Mouse (Mus musculus) erythroblast, embryonic 14.5 days (primary cell): ENCODE results near the gene Aprt. TPM values are rescaled to one million over a fixed set of nuclear protein-coding genes. Genes with fewer than 3 reads are reported as not detected.

Source experiments
- H3K27me3 ChIP-seq: 2 replicates; pipeline ENCODE4 v1.6.1; 2012; ENCODE audit warnings: inconsistent platforms; ENCODE audit not compliant: control insufficient read depth
- H3K36me3 ChIP-seq: 2 replicates; pipeline ENCODE4 v1.6.1; 2012; ENCODE audit warnings: mild to moderate bottlenecking, inconsistent platforms; ENCODE audit not compliant: control insufficient read depth
- H3K4me1 ChIP-seq: 2 replicates; pipeline ENCODE4 v1.6.1; 2012; ENCODE audit warnings: inconsistent platforms; ENCODE audit not compliant: control insufficient read depth
- H3K4me3 ChIP-seq: replicated peaks from 2 replicates; pipeline ENCODE3; 2012; ENCODE audit warnings: moderate library complexity, mild to moderate bottlenecking, inconsistent platforms
- H3K9me3 ChIP-seq: 2 replicates; pipeline ENCODE4 v1.6.1; 2012; ENCODE audit warnings: low read length, inconsistent platforms, mixed read lengths; ENCODE audit not compliant: control insufficient read depth
- GATA1 ChIP-seq: IDR thresholded peaks from 2 replicates; pipeline ENCODE4 v1.6.1; 2012; ENCODE audit warnings: low read length, inconsistent platforms, mixed read lengths
- TAL1 ChIP-seq: IDR thresholded peaks from 3 replicates; pipeline ENCODE4 v1.6.1; 2012; ENCODE audit warnings: low read length, inconsistent platforms, mixed read lengths
- polyA plus RNA-seq: library from polyadenylated mRNA; stranded (reverse); fragments of >175 nt; gene quantifications from 2 replicates; pipeline ENCODE4 v1.2.3, GENCODE M21; 2012

Aprt gene
- polyA plus RNA-seq, 1 experiment: 4.8 TPM

GRCm38 (mm10) chr8:122569996-122570395 lies 6.7 kb downstream of the Aprt start:
- peaks cover 64% of the 10 kb centered on the region for H3K36me3 ChIP-seq
- peaks cover 87% of the 10 kb centered on the region for H3K4me1 ChIP-seq

GRCm38 (mm10) chr8:122569329-122569728 lies 7.4 kb downstream of the Aprt start:
- H3K27me3 ChIP-seq: no peaks in the 10 kb centered on the region; the same call in 1 of the 2 replicates
- H3K9me3 ChIP-seq: no peaks in the 10 kb centered on the region; the same call in 1 of the 2 replicates
- TF ChIP-seq TAL1: no peak
- TF ChIP-seq GATA1: no peak

More at GRCm38 (mm10) chr8:122569996-122570395, 6.7 kb downstream of the Aprt start:
- Histone ChIP-seq H3K27me3 (no peaks in the 10 kb centered on the region; the same call in 1 of the 2 replicates), H3K9me3 (no peaks in the 10 kb centered on the region; the same call in 1 of the 2 replicates), H3K4me3 (peak overlapping the region; percentile 82)
- TF ChIP-seq GATA1 (no peak), TAL1 (no peak)

GRCm38 (mm10) chr8:122568881-122569309 lies 7.8 kb downstream of the Aprt start:
- H3K36me3 ChIP-seq: peaks cover 53% of the 10 kb centered on the region
- H3K9me3 ChIP-seq: no peaks in the 10 kb centered on the region; the same call in 1 of the 2 replicates
- H3K4me1 ChIP-seq: peaks cover 81% of the 10 kb centered on the region
- TF ChIP-seq GATA1: no peak
- no peak for TF ChIP-seq TAL1
- no peaks in the 10 kb centered on the region; the same call in 1 of the 2 replicates for H3K27me3 ChIP-seq
- peak overlapping the region; percentile 82 for H3K4me3 ChIP-seq

More at GRCm38 (mm10) chr8:122569329-122569728, 7.4 kb downstream of the Aprt start:
- Histone ChIP-seq H3K4me3 (peak overlapping the region; percentile 82), H3K4me1 (peaks cover 86% of the 10 kb centered on the region), H3K36me3 (peaks cover 57% of the 10 kb centered on the region)

- no peak for TF ChIP-seq GATA1
- TF ChIP-seq TAL1: no peak
- Histone ChIP-seq H3K27me3 (no peaks in the 10 kb centered on the region; the same call in 1 of the 2 replicates), H3K36me3 (peaks cover 45% of the 10 kb centered on the region), H3K4me3 (peak overlapping the region; percentile 82), H3K9me3 (no peaks in the 10 kb centered on the region; the same call in 1 of the 2 replicates), H3K4me1 (peaks cover 73% of the 10 kb centered on the region)
Measured at GRCm38 (mm10) chr8:122568109-122568504, 8.6 kb downstream of the Aprt start.

GRCm38 (mm10) chr8:122567361-122568108 lies 9.2 kb downstream of the Aprt start, which contains the start of gene Cdt1:
Gene Cdt1 (plus strand): TSS chr8:122568015.
- H3K27me3 ChIP-seq: no peaks in the 10 kb centered on the region; the same call in 1 of the 2 replicates
- H3K4me3 ChIP-seq: peak within 1 kb of the TSS; percentile 82
- no peak for TF ChIP-seq TAL1
- peaks cover 39% of the 10 kb centered on the region for H3K36me3 ChIP-seq
- no peaks in the 10 kb centered on the region; the same call in 1 of the 2 replicates for H3K9me3 ChIP-seq
- peaks cover 68% of the 10 kb centered on the region for H3K4me1 ChIP-seq

GRCm38 (mm10) chr8:122566766-122567165 lies 9.9 kb downstream of the Aprt start:
- Histone ChIP-seq H3K36me3 (peaks cover 31% of the 10 kb centered on the region), H3K4me1 (peaks cover 60% of the 10 kb centered on the region), H3K9me3 (no peaks in the 10 kb centered on the region; the same call in 1 of the 2 replicates), H3K27me3 (no peaks in the 10 kb centered on the region; the same call in 1 of the 2 replicates), H3K4me3 (peak overlapping the region; percentile 82)
- TF ChIP-seq GATA1 (peak; percentile 73), TAL1 (peak; percentile 57; the same call in 2 of the 3 replicates)

- no peak for TF ChIP-seq TAL1
- TF ChIP-seq GATA1: no peak
- H3K36me3 ChIP-seq: peaks cover 10% of the 10 kb centered on the region
- no peaks in the 10 kb centered on the region for H3K27me3 ChIP-seq
- no peaks in the 10 kb centered on the region for H3K9me3 ChIP-seq
- H3K4me1 ChIP-seq: peaks cover 42% of the 10 kb centered on the region
- H3K4me3 ChIP-seq: no peak overlapping the region
Measured at GRCm38 (mm10) chr8:122564363-122565352, 12.1 kb downstream of the Aprt start.

- no peaks in the 10 kb centered on the region for H3K9me3 ChIP-seq
- TF ChIP-seq TAL1 (no peak), GATA1 (no peak)
- no peaks in the 10 kb centered on the region for H3K27me3 ChIP-seq
- H3K4me3 ChIP-seq: no peak overlapping the region
- H3K36me3 ChIP-seq: no peaks in the 10 kb centered on the region; the same call in 1 of the 2 replicates
- H3K4me1 ChIP-seq: peaks cover 43% of the 10 kb centered on the region
Measured at GRCm38 (mm10) chr8:122561199-122561598, 15.5 kb downstream of the Aprt start.
